In genomic region chrX:134333280-134333679, GRCm38 (mm10) we compare ENCODE assay signal across 7 mouse cellular contexts. TPM values are rescaled to one million over a fixed set of nuclear protein-coding genes. Genes with fewer than 3 reads are reported as not detected.
DNase-seq lines count a peak whose midpoint lies in the region; ATAC-seq lines count a peak whose summit lies in the region.

No protein-coding gene starts in this region.

- H3K27me3 ChIP-seq in kidney, embryonic 16.5 days (ENCODE audit: insufficient read depth, low read length): no peaks in the 10 kb centered on the region

- WGBS in kidney, embryonic 16.5 days: 92% methylated on average over 2 of the region's 2 CpGs

- ATAC-seq in kidney, embryonic 16.5 days (ENCODE audit: low FRiP score, low TSS enrichment): no peak
- ATAC-seq in inflammation-experienced regulatory T-cells, adult 6 months: no peak

- no peak overlapping the region for H3K9ac ChIP-seq in kidney, embryonic 16.5 days (replicated peaks; ENCODE audit: low read length)

- no peak overlapping the region for H3K27ac ChIP-seq in kidney, embryonic 16.5 days (ENCODE audit: low read length)

- no peak overlapping the region for H3K4me3 ChIP-seq in kidney, embryonic 16.5 days (ENCODE audit: low read length)

- peak; percentile 7 for DNase-seq in kidney, adult 9 months
- peak; percentile 50 to 52 for DNase-seq in B cell, adult 2 months
- DNase-seq in ES-CJ7 (ENCODE audit: low read depth, low spot score): peak; percentile 43
- DNase-seq in layer of hippocampus, postnatal 25 days (ENCODE audit: extremely low spot score in 1 of 2, low spot score in 1 of 2): peak; percentile 8 to 30
- peak; percentile 15 for DNase-seq in thymus, postnatal 0 days (ENCODE audit: low spot score)

- H3K4me1 ChIP-seq in kidney, embryonic 16.5 days (ENCODE audit: insufficient read depth, low read length): no peaks in the 10 kb centered on the region

- H3K9me3 ChIP-seq in kidney, embryonic 16.5 days (ENCODE audit: low read length): no peaks in the 10 kb centered on the region

- H3K4me2 ChIP-seq in kidney, embryonic 16.5 days (replicated peaks; ENCODE audit: low read depth, low read length): no peak overlapping the region

- H3K36me3 ChIP-seq in kidney, embryonic 16.5 days (ENCODE audit: insufficient read depth, low read length): no peaks in the 10 kb centered on the region

RNA-seq across cellular contexts. Expression of gene Cenpi, which starts 25.4 kb away (rescaled TPM):
- 24.4 and 30.9 TPM in 2 replicates for polyA plus RNA-seq in kidney, embryonic 16.5 days (2015; fragmentation: Nextera tagmentation; extraction: Ambion mirVana)
- total RNA-seq in layer of hippocampus, postnatal 25 days (2021): under 1 TPM; 0.28 to 0.79 TPM
- 23.7 and 25.8 TPM in 2 replicates for polyA plus RNA-seq in thymus, postnatal 0 days (2015; fragmentation: Nextera tagmentation; extraction: Ambion mirVana)
- 10 to 100 TPM in 1 of 3 experiments, 1 to 10 TPM in 2; 1.8 to 14.2 (median 2.6) TPM for polyA plus RNA-seq in inflammation-experienced regulatory T-cells, adult 6 months (2017; shearing (Covaris generic))

RNA-seq across cellular contexts. Expression of gene Tmem35a, which starts 38.3 kb away (rescaled TPM):
- 12.0 and 13.6 TPM in 2 replicates for polyA plus RNA-seq in kidney, embryonic 16.5 days (2015; fragmentation: Nextera tagmentation; extraction: Ambion mirVana)
- total RNA-seq in layer of hippocampus, postnatal 25 days (2021): 10 to 100 TPM; 51.9 to 55.5 TPM
- polyA plus RNA-seq in thymus, postnatal 0 days (2015; fragmentation: Nextera tagmentation; extraction: Ambion mirVana): 2.3 and 2.4 TPM in 2 replicates
- not detected for polyA plus RNA-seq in inflammation-experienced regulatory T-cells, adult 6 months (2017; shearing (Covaris generic))

RNA-seq across cellular contexts. Expression of gene Trmt2b, which starts 56.5 kb away (rescaled TPM):
- 20.8 and 22.2 TPM in 2 replicates for polyA plus RNA-seq in kidney, embryonic 16.5 days (2015; fragmentation: Nextera tagmentation; extraction: Ambion mirVana)
- total RNA-seq in layer of hippocampus, postnatal 25 days (2021): 1 to 10 TPM; 6.0 to 7.7 TPM
- polyA plus RNA-seq in thymus, postnatal 0 days (2015; fragmentation: Nextera tagmentation; extraction: Ambion mirVana): 17.6 and 18.1 TPM in 2 replicates
- 10 to 100 TPM; 19.9 to 24.3 (median 22.8) TPM for polyA plus RNA-seq in inflammation-experienced regulatory T-cells, adult 6 months (2017; shearing (Covaris generic))
